Mouse (Mus musculus): ENCODE measurements at regions not wholly inside any gene's neighbourhood (a gene's known extent, or its start where the extent isn't known, plus 50 kb on each side); places are given as distances from the start of the nearest gene placed in this dataset.

GRCm38 (mm10) chr3:52663161-52663602 is 353.9 kb downstream of the Cog6 start:
- no peaks in the 10 kb centered on the region for H3K9me3 ChIP-seq
- ATAC-seq (ENCODE audit: low FRiP score), result peak; percentile 74
- H3K27ac ChIP-seq, result peak overlapping the region; percentile 52
- H3K4me1 ChIP-seq (replicated peaks), result peaks cover 16% of the 10 kb centered on the region
- WGBS, result 48% methylated on average over 5 of the region's 5 CpGs
- peaks cover 24% of the 10 kb centered on the region for H3K27me3 ChIP-seq
- no peak overlapping the region for H3K4me2 ChIP-seq
- no peak overlapping the region for H3K4me3 ChIP-seq
- no peak overlapping the region for H3K9ac ChIP-seq
- no peaks in the 10 kb centered on the region for H3K36me3 ChIP-seq

GRCm38 (mm10) chr3:52662164-52662908 is 354.7 kb downstream of the Cog6 start:
- Histone ChIP-seq H3K4me2 (no peak overlapping the region), H3K36me3 (no peaks in the 10 kb centered on the region), H3K27ac (peak overlapping the region; percentile 52), H3K9ac (no peak overlapping the region), H3K9me3 (no peaks in the 10 kb centered on the region), H3K27me3 (peaks cover 24% of the 10 kb centered on the region), H3K4me1 (replicated peaks) (peaks cover 11% of the 10 kb centered on the region), H3K4me3 (no peak overlapping the region)
- ATAC-seq (ENCODE audit: low FRiP score), result 0 out of 2 replicates have a peak, but pooled peaks have one; percentile 39
- 86% methylated on average over 15 of the region's 15 CpGs for WGBS

GRCm38 (mm10) chr3:52653006-52653405 is 364.0 kb downstream of the Cog6 start:
- no peak for ATAC-seq (ENCODE audit: low FRiP score)
- 88% methylated on average over 5 of the region's 5 CpGs for WGBS
- H3K4me1 ChIP-seq (replicated peaks), result peaks cover 5% of the 10 kb centered on the region; the same call in 1 of the 2 replicates
- no peak overlapping the region for H3K27ac ChIP-seq
- H3K9me3 ChIP-seq, result 0 out of 2 replicates have a peak, but pooled peaks cover 4% of the 10 kb centered on the region
- no peak overlapping the region for H3K9ac ChIP-seq
- H3K4me3 ChIP-seq, result no peak overlapping the region
- peaks cover 11% of the 10 kb centered on the region; the same call in 1 of the 2 replicates for H3K27me3 ChIP-seq
- no peak overlapping the region for H3K4me2 ChIP-seq
- no peaks in the 10 kb centered on the region for H3K36me3 ChIP-seq

GRCm38 (mm10) chr3:52652476-52652870 is 364.6 kb downstream of the Cog6 start:
- Histone ChIP-seq H3K27ac (no peak overlapping the region), H3K27me3 (peaks cover 15% of the 10 kb centered on the region; the same call in 1 of the 2 replicates), H3K4me1 (replicated peaks) (peaks cover 5% of the 10 kb centered on the region; the same call in 1 of the 2 replicates), H3K4me3 (no peak overlapping the region), H3K9ac (no peak overlapping the region), H3K4me2 (no peak overlapping the region), H3K9me3 (0 out of 2 replicates have a peak, but pooled peaks cover 4% of the 10 kb centered on the region), H3K36me3 (no peaks in the 10 kb centered on the region)
- 89% methylated on average over 2 of the region's 2 CpGs for WGBS
- ATAC-seq (ENCODE audit: low FRiP score), result no peak

GRCm38 (mm10) chr3:52651862-52652475 is 365.1 kb downstream of the Cog6 start:
- 77% methylated on average over 7 of the region's 7 CpGs for WGBS
- Histone ChIP-seq H3K9me3 (0 out of 2 replicates have a peak, but pooled peaks cover 4% of the 10 kb centered on the region), H3K4me2 (no peak overlapping the region), H3K4me3 (no peak overlapping the region), H3K9ac (no peak overlapping the region), H3K4me1 (replicated peaks) (peaks cover 5% of the 10 kb centered on the region; the same call in 1 of the 2 replicates), H3K36me3 (no peaks in the 10 kb centered on the region), H3K27me3 (peaks cover 20% of the 10 kb centered on the region; the same call in 1 of the 2 replicates), H3K27ac (no peak overlapping the region)
- ATAC-seq (ENCODE audit: low FRiP score), result no peak

- Histone ChIP-seq H3K36me3 (no peaks in the 10 kb centered on the region), H3K4me3 (no peak overlapping the region), H3K27me3 (peaks cover 23% of the 10 kb centered on the region; the same call in 1 of the 2 replicates), H3K4me2 (no peak overlapping the region), H3K4me1 (replicated peaks) (peaks cover 7% of the 10 kb centered on the region), H3K9me3 (no peaks in the 10 kb centered on the region), H3K9ac (no peak overlapping the region), H3K27ac (no peak overlapping the region)
- WGBS, result 88% methylated on average over 3 of the region's 3 CpGs
- no peak for ATAC-seq (ENCODE audit: low FRiP score)
Observed at GRCm38 (mm10) chr3:52650071-52650470, 367.0 kb downstream of the Cog6 start.

DNA sequence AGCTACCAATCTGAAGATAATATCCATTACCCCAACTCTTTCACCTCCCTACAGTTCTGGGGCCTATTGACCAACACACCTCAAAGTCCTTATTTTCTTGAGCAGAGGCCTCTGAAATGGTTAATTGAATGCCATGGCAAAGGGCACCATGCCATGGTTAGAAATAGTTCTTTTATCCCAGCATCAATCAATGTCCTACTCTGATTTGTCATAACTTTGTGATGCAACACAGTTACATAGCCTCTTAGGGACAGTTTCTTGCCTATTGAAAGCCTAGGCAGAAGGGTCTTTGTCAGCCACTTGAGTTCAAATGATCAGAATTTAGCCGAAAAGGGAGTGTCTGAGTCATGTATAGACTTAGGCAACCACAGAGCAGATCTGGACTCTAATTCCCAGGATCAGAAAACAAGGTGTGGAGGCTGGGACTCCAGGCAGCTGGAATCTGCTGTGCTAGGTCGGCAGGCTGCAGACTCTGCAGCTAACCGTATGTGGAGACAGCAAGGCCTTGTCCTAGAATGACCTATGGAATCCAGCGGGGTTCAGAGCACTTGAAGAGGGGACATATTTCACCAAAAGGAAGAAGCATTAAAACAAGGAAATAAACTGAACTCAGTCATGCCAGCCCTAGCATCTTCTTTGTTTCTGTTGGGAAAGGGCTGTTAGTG is 368.1 kb downstream of the Cog6 start:
- Histone ChIP-seq H3K27ac (no peak overlapping the region), H3K4me1 (replicated peaks) (peaks cover 13% of the 10 kb centered on the region), H3K27me3 (peaks cover 23% of the 10 kb centered on the region; the same call in 1 of the 2 replicates), H3K9me3 (no peaks in the 10 kb centered on the region), H3K4me2 (no peak overlapping the region), H3K9ac (no peak overlapping the region), H3K36me3 (no peaks in the 10 kb centered on the region), H3K4me3 (no peak overlapping the region)
- ATAC-seq (ENCODE audit: low FRiP score), result no peak
- WGBS, result 90% methylated on average over 4 of the region's 4 CpGs

DNA sequence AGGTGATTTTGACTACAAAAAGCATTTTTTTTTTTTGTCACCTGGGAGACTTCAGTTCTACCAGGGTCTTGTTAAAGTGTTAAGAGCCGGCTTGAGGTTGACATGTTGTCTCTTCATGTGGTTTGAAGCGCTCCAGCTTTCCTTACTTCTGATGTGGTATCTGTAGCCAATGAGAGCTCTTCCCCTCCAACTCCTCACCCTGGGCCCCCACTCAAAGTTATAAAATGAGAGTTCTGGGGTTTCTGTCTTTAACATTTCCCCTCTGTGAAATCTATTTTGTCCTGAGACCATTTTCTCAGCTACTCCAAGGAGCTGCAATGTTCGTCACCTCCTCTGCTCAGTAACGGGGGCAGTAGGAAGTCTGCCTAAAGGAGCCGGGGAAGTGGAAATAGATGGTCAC is 369.1 kb downstream of the Cog6 start:
- no peaks in the 10 kb centered on the region for H3K36me3 ChIP-seq
- H3K27ac ChIP-seq, result no peak overlapping the region
- 94% methylated on average over 5 of the region's 5 CpGs for WGBS
- no peak for ATAC-seq (ENCODE audit: low FRiP score)
- no peak overlapping the region for H3K9ac ChIP-seq
- H3K4me3 ChIP-seq, result no peak overlapping the region
- peaks cover 23% of the 10 kb centered on the region; the same call in 1 of the 2 replicates for H3K27me3 ChIP-seq
- H3K9me3 ChIP-seq, result no peaks in the 10 kb centered on the region
- H3K4me1 ChIP-seq (replicated peaks), result peaks cover 24% of the 10 kb centered on the region
- no peak overlapping the region for H3K4me2 ChIP-seq

DNA sequence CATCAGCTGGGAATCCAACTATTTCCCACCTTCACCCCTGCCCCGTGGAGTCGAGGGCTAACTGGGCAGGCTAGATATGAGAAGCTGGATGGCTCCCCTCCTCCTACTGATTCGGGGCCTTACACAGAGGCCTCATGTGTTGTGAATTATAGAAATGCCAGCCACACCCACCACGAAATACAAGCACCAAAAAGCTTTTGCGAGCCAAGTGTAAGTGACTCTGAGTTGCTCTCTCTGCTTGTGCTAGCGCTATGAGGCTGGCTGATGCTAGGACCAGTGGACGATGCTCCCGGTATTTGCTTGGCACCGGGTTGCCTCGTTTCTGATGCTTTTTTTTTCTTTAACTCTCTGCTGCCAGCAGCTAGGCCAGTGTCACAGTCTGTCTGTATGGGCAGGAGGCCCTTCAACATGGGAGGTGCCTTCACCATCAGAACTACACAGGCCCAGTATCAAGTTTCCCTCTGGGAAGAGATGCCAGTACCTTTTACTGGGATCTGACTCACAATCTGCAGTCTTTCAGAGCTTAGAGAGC is 369.8 kb downstream of the Cog6 start:
- Histone ChIP-seq H3K9ac (no peak overlapping the region), H3K27ac (no peak overlapping the region), H3K36me3 (no peaks in the 10 kb centered on the region), H3K4me1 (replicated peaks) (peaks cover 25% of the 10 kb centered on the region), H3K27me3 (peaks cover 23% of the 10 kb centered on the region; the same call in 1 of the 2 replicates), H3K4me2 (no peak overlapping the region), H3K9me3 (no peaks in the 10 kb centered on the region), H3K4me3 (no peak overlapping the region)
- 81% methylated on average over 10 of the region's 10 CpGs for WGBS
- no peak for ATAC-seq (ENCODE audit: low FRiP score)

- no peaks in the 10 kb centered on the region for H3K36me3 ChIP-seq
- WGBS, result 50% methylated on average over 12 of the region's 12 CpGs
- H3K27ac ChIP-seq, result peak overlapping the region; percentile 81
- H3K4me1 ChIP-seq (replicated peaks), result peaks cover 33% of the 10 kb centered on the region
- H3K27me3 ChIP-seq, result peaks cover 21% of the 10 kb centered on the region
- H3K4me3 ChIP-seq, result no peak overlapping the region
- H3K9ac ChIP-seq, result no peak overlapping the region
- no peak overlapping the region for H3K4me2 ChIP-seq
- no peaks in the 10 kb centered on the region for H3K9me3 ChIP-seq
- 0 out of 2 replicates have a peak, but pooled peaks have one; percentile 21 for ATAC-seq (ENCODE audit: low FRiP score)
Observed at GRCm38 (mm10) chr3:52645156-52645555, 371.9 kb downstream of the Cog6 start.

DNA sequence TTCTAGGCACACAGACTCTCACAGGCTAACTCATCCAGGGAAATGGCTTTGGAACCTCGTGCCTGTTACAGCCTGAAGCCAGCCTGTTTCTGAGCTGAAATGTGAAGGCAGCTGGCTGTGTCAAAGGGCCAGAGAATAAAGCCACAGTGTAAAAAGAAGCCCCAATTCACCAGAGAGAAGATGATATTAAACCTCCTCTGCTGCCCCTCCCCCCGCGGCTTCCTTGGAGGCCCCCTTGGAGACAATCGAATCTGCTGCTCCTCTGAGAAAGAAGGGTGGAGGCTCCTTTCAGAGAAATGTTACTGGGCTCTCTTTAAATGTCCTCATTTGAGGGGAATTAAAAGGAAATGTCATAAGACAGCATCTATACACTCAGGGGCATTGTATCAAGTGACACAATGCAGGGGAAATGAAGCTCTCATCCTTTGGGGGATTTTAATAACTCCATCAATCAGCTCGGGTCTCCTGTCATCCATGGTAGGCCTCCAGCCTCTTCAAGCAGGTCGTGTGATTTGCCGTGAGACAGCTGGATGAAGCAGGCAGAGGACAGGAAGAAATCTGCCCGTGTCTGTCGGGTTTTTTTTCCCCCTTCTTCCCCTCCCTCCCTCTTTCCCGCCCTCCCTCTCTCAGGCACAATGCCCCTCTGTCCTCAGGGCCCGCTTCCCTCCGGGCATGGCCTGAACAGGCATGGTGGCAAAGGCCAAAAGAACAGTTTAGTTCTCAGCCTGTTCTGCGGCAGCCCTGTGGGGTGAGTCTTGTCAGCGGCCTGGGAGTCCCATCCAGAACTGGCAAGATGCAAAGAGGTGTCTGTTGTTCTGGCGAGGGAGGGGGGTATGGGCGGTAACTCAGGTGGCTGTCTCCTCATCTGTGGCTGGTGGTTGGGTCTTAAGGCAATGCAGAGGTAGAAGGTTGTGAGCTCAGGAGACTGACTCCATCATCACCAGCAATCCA is 372.6 kb downstream of the Cog6 start:
- H3K4me2 ChIP-seq, result no peak overlapping the region
- H3K9ac ChIP-seq, result peak overlapping the region; percentile 24
- H3K36me3 ChIP-seq, result no peaks in the 10 kb centered on the region
- peaks cover 33% of the 10 kb centered on the region for H3K4me1 ChIP-seq (replicated peaks)
- no peaks in the 10 kb centered on the region for H3K9me3 ChIP-seq
- H3K4me3 ChIP-seq, result no peak overlapping the region
- H3K27me3 ChIP-seq, result peaks cover 21% of the 10 kb centered on the region
- peak; percentile 57 for ATAC-seq (ENCODE audit: low FRiP score)
- H3K27ac ChIP-seq, result peak overlapping the region; percentile 81
- 16% methylated on average over 16 of the region's 16 CpGs for WGBS

Measured in hindbrain, embryonic 13.5 days (tissue).